Mouse (Mus musculus) neural tube, embryonic 14.5 days (tissue): ENCODE results near the gene Stambpl1. TPM values are rescaled to one million over a fixed set of nuclear protein-coding genes. Genes with fewer than 3 reads are reported as not detected.

Experiments used
- ATAC-seq: fragments of 200-750 bp; cut with Nextera tagmentation; 2 replicates; pipeline ENCODE4 v1.8.0; 2017; ENCODE audit warnings: low read depth, mild to moderate bottlenecking, moderate TSS enrichment, moderate library complexity
- H3K27ac ChIP-seq: fragments of 300-500 bp; sonication (generic); 2 replicates; pipeline ENCODE4 v1.5.1; 2014; ENCODE audit warnings: low read depth, mild to moderate bottlenecking, control low read depth, low read length, moderate library complexity, mixed read lengths
- H3K27me3 ChIP-seq: fragments of 300-500 bp; sonication (generic); 2 replicates; pipeline ENCODE4 v1.6.1; 2014; ENCODE audit warnings: low read length; ENCODE audit not compliant: control insufficient read depth, insufficient read depth
- H3K36me3 ChIP-seq: fragments of 300-500 bp; sonication (generic); 2 replicates; pipeline ENCODE4 v1.6.1; 2014; ENCODE audit warnings: low read length, mixed read lengths; ENCODE audit not compliant: control insufficient read depth, insufficient read depth
- H3K4me1 ChIP-seq: fragments of 300-500 bp; sonication (generic); 2 replicates; pipeline ENCODE4 v1.6.1; 2014; ENCODE audit warnings: low read length; ENCODE audit not compliant: control insufficient read depth, insufficient read depth
- H3K4me2 ChIP-seq: fragments of 300-500 bp; sonication (generic); 2 replicates; pipeline ENCODE4 v1.6.1; 2014; ENCODE audit warnings: mild to moderate bottlenecking, low read depth, low read length, control low read depth
- H3K4me3 ChIP-seq: fragments of 300-500 bp; sonication (generic); 2 replicates; pipeline ENCODE4 v1.5.1; 2014; ENCODE audit warnings: low read depth, low read length, control low read depth, mixed read lengths
- H3K9ac ChIP-seq: fragments of 300-500 bp; sonication (generic); replicated peaks from 2 replicates; pipeline ENCODE4 v1.6.1; 2014; ENCODE audit warnings: low read depth, mild to moderate bottlenecking, control low read depth, low read length, mixed read lengths
- H3K9me3 ChIP-seq: fragments of 300-500 bp; sonication (generic); 2 replicates; pipeline ENCODE4 v1.6.1; 2016; ENCODE audit warnings: low read length; ENCODE audit not compliant: control insufficient read depth
- WGBS: fragments of 180-500 bp; shearing (Covaris S2); extraction: QIAGEN DNeasy Blood & Tissue Kit; methylation state at CpG from one replicate; pipeline ENCODE4 v1.1.7; 2014; 5-methylcytosine and 5-hydroxymethylcytosine counted together
- polyA plus RNA-seq: library from polyadenylated mRNA; unstranded; fragments of >200 nt; fragmentation: Nextera tagmentation; extraction: Ambion mirVana; gene quantifications from 2 replicates; pipeline ENCODE4 v1.2.1, GENCODE M21; 2014

The Stambpl1 gene
- polyA plus RNA-seq, 1 experiment from 2014 or later, result 25.7 TPM

- Histone ChIP-seq H3K36me3 (no peaks in the 10 kb centered on the region), H3K4me2 (no peak overlapping the region), H3K9me3 (no peaks in the 10 kb centered on the region), H3K4me3 (no peak overlapping the region), H3K4me1 (no peaks in the 10 kb centered on the region), H3K27me3 (no peaks in the 10 kb centered on the region), H3K27ac (no peak overlapping the region), H3K9ac (no peak overlapping the region)
- no peak for ATAC-seq
Observed at GRCm38 (mm10) chr19:34169121-34169520, 22.9 kb upstream of the Stambpl1 start.

- no peak for ATAC-seq
- Histone ChIP-seq H3K27ac (no peak overlapping the region), H3K4me1 (no peaks in the 10 kb centered on the region), H3K4me2 (no peak overlapping the region), H3K9ac (no peak overlapping the region), H3K27me3 (no peaks in the 10 kb centered on the region), H3K4me3 (no peak overlapping the region), H3K36me3 (no peaks in the 10 kb centered on the region), H3K9me3 (no peaks in the 10 kb centered on the region)
- WGBS, result 82% methylated on average over 3 of the region's 3 CpGs
Observed at GRCm38 (mm10) chr19:34171167-34171566, 20.9 kb upstream of the Stambpl1 start.

- H3K36me3 ChIP-seq, result no peaks in the 10 kb centered on the region
- no peaks in the 10 kb centered on the region for H3K9me3 ChIP-seq
- H3K4me3 ChIP-seq, result no peak overlapping the region
- H3K4me2 ChIP-seq, result no peak overlapping the region
- H3K9ac ChIP-seq, result no peak overlapping the region
- no peak overlapping the region for H3K27ac ChIP-seq
- H3K4me1 ChIP-seq, result no peaks in the 10 kb centered on the region
- ATAC-seq, result no peak
- H3K27me3 ChIP-seq, result no peaks in the 10 kb centered on the region
- WGBS, result 89% methylated on average over 3 of the region's 3 CpGs
Observed at GRCm38 (mm10) chr19:34174004-34174403, 18.0 kb upstream of the Stambpl1 start.

- Histone ChIP-seq H3K27ac (no peak overlapping the region), H3K4me3 (no peak overlapping the region), H3K4me2 (no peak overlapping the region), H3K9me3 (no peaks in the 10 kb centered on the region), H3K27me3 (no peaks in the 10 kb centered on the region), H3K36me3 (no peaks in the 10 kb centered on the region), H3K4me1 (no peaks in the 10 kb centered on the region), H3K9ac (no peak overlapping the region)
- WGBS, result 93% methylated on average over 4 of the region's 4 CpGs
- ATAC-seq, result no peak
Observed at GRCm38 (mm10) chr19:34179136-34179535, 12.9 kb upstream of the Stambpl1 start.

GRCm38 (mm10) chr19:34180316-34180715, 11.7 kb upstream of the Stambpl1 start:
- ATAC-seq, result no peak
- Histone ChIP-seq H3K36me3 (no peaks in the 10 kb centered on the region), H3K9ac (no peak overlapping the region), H3K9me3 (no peaks in the 10 kb centered on the region), H3K27ac (no peak overlapping the region), H3K4me2 (no peak overlapping the region), H3K4me1 (no peaks in the 10 kb centered on the region), H3K4me3 (no peak overlapping the region), H3K27me3 (no peaks in the 10 kb centered on the region)
- WGBS, result 90% methylated on average over 2 of the region's 2 CpGs

GRCm38 (mm10) chr19:34181234-34181633, 10.8 kb upstream of the Stambpl1 start:
- no peak overlapping the region for H3K4me2 ChIP-seq
- WGBS, result 89% methylated on average over 3 of the region's 3 CpGs
- H3K9ac ChIP-seq, result no peak overlapping the region
- H3K36me3 ChIP-seq, result no peaks in the 10 kb centered on the region
- no peaks in the 10 kb centered on the region for H3K4me1 ChIP-seq
- H3K4me3 ChIP-seq, result no peak overlapping the region
- H3K27ac ChIP-seq, result no peak overlapping the region
- H3K27me3 ChIP-seq, result no peaks in the 10 kb centered on the region
- no peaks in the 10 kb centered on the region for H3K9me3 ChIP-seq
- no peak for ATAC-seq

- H3K27ac ChIP-seq, result no peak overlapping the region
- no peaks in the 10 kb centered on the region for H3K27me3 ChIP-seq
- H3K4me1 ChIP-seq, result no peaks in the 10 kb centered on the region
- no peak for ATAC-seq
- H3K4me3 ChIP-seq, result no peak overlapping the region
- H3K4me2 ChIP-seq, result no peak overlapping the region
- H3K36me3 ChIP-seq, result no peaks in the 10 kb centered on the region
- no peak overlapping the region for H3K9ac ChIP-seq
- H3K9me3 ChIP-seq, result no peaks in the 10 kb centered on the region
- WGBS, result 69% methylated on average over 5 of the region's 5 CpGs
Observed at GRCm38 (mm10) chr19:34182490-34182889, 9.5 kb upstream of the Stambpl1 start.

- ATAC-seq, result no peak
- 92% methylated on average over 4 of the region's 4 CpGs for WGBS
- no peak overlapping the region for H3K4me2 ChIP-seq
Observed at GRCm38 (mm10) chr19:34186845-34187244, 5.2 kb upstream of the Stambpl1 start.

GRCm38 (mm10) chr19:34191645-34192007, 403 bp upstream of the Stambpl1 start:
- Histone ChIP-seq H3K27me3 (no peaks in the 10 kb centered on the region), H3K36me3 (no peaks in the 10 kb centered on the region), H3K9me3 (no peaks in the 10 kb centered on the region), H3K27ac (no peak overlapping the region; the same call in 1 of the 2 replicates), H3K9ac (peak overlapping the region; percentile 86; the same call in 1 of the 2 replicates), H3K4me2 (peak overlapping the region; percentile 91), H3K4me1 (no peaks in the 10 kb centered on the region), H3K4me3 (peak overlapping the region; percentile 72)
- WGBS, result 19% methylated on average over 10 of the region's 10 CpGs
- peak; percentile 47 for ATAC-seq

More at GRCm38 (mm10) chr19:34186845-34187244, 5.2 kb upstream of the Stambpl1 start:
- Histone ChIP-seq H3K4me3 (no peak overlapping the region), H3K9ac (no peak overlapping the region), H3K9me3 (no peaks in the 10 kb centered on the region), H3K36me3 (no peaks in the 10 kb centered on the region), H3K27ac (no peak overlapping the region), H3K27me3 (no peaks in the 10 kb centered on the region), H3K4me1 (no peaks in the 10 kb centered on the region)

- Histone ChIP-seq H3K4me1 (no peaks in the 10 kb centered on the region), H3K27me3 (no peaks in the 10 kb centered on the region), H3K4me2 (peak overlapping the region; percentile 91), H3K36me3 (no peaks in the 10 kb centered on the region), H3K4me3 (peak overlapping the region; percentile 72), H3K9me3 (no peaks in the 10 kb centered on the region), H3K27ac (no peak overlapping the region), H3K9ac (peak overlapping the region; percentile 86; the same call in 1 of the 2 replicates)
- 12% methylated on average over 9 of the region's 9 CpGs for WGBS
- no peak for ATAC-seq
Observed at GRCm38 (mm10) chr19:34193149-34193548, 1.1 kb downstream of the Stambpl1 start.
